Mouse (Mus musculus): Measurements from ENCODE around the gene Macf1. TPM values are rescaled to one million over a fixed set of nuclear protein-coding genes. Genes with fewer than 3 reads are reported as not detected.
"Not testable (repeated sequence)": the region's sequence is repeated elsewhere in the genome, so short reads cannot be mapped to it uniquely, and the experiment has no call there.

Macf1 gene
- total RNA-seq, 2 experiments from 2014 or later = 48.4 to 66.4 TPM

DNA sequence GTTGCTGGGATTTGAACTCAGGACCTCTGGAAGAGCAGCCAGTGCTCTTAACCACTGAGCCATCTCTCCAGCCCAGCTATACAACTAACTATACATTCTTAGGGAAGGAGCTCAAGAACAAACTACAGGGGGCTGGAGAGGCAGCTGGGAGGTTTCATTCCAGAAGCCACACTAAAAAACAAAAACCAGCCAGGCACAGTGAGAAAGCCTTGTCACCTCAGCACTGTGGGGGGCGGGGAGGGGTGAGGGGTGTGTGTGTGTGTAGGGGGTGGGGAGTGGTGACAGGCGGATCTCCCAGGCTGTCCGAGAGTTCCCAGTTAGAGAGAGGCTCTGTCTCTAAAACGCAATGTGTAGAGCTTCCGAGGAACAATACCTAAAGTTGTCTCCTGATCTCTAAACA, 352.8 kb downstream of the Macf1 start:
- Histone ChIP-seq H3K4me3 (no peak overlapping the region), H3K27ac (no peak overlapping the region)
- intact Hi-C loops (cut with DNase I) = no loop called here
- no peak for TF ChIP-seq CTCF (IDR thresholded peaks at IDR 0.05)
- DNase-seq = no peak

DNA sequence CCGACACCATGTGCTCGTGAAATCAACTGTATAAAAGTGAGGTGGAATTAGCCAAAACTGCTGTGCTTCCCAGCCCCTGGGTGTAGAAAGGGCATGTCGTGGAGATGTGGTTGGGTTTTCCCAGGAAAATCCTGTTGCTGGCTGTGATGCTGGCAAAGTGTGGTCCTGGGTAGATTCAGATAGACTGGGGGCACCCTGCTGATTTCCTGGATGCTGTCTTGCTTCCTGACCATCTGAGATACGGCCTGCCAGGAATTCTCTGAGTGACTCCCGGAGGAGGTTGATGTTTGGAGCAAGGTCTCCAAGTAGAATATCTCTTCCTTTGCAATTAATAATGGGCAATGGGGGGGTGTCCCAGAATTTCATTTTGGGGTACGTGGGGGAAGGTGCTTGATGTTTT, 355.2 kb downstream of the Macf1 start:
- Histone ChIP-seq H3K27ac (no peak overlapping the region), H3K4me3 (no peak overlapping the region)
- intact Hi-C loops (cut with DNase I) = no loop called here
- DNase-seq = no peak
- no peak for TF ChIP-seq CTCF (IDR thresholded peaks at IDR 0.05)

DNA sequence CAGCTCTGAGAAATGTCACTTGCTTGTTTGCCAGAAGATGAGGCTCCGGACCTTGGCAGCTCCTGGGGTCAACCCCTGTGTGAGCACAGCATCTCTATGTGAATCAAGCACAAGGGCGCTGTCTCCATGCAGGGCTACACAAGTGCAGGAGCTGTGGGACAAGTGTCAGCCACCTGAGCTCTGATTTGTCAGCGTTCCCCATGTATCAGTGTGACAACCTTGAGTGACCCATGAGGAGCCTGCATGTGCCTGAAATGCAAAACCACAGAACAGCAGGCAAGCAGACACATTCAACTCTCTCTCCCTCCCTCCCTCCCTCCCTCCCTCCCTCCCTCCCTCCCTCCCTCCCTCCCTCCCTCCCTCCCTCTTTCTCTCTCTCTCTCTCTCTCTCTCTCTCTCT, 356.5 kb downstream of the Macf1 start:
- TF ChIP-seq CTCF (IDR thresholded peaks at IDR 0.05) = no peak

DNA sequence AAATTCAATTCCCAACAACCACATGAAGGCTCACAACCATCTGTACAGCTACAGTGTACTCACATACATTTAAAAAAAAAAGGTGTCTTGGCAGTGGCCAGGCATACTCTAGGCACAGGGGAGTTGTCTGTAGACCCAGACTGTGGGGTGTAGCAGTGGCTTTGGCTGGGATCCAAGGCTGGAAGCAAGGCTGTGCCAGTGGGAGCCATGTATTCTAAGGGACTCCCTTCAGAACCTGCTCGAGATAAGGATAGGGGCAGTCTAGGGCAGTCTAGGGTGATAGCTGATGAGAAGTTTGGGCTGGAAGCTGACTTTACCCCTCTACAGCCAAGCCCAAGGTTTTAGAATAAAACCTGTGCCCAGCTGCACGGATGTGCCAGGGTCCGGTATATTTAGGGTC, 358.1 kb downstream of the Macf1 start:
- DNase-seq = no peak
- no peak for TF ChIP-seq CTCF (IDR thresholded peaks at IDR 0.05)
- Histone ChIP-seq H3K27ac (no peak overlapping the region), H3K4me3 (no peak overlapping the region)
- intact Hi-C loops (cut with DNase I) = no loop called here

More for the DNA sequence above, 356.5 kb downstream of the Macf1 start:
- DNase-seq = no peak
- intact Hi-C loops (cut with DNase I) = no loop called here
- Histone ChIP-seq H3K27ac (no peak overlapping the region), H3K4me3 (no peak overlapping the region)

DNA sequence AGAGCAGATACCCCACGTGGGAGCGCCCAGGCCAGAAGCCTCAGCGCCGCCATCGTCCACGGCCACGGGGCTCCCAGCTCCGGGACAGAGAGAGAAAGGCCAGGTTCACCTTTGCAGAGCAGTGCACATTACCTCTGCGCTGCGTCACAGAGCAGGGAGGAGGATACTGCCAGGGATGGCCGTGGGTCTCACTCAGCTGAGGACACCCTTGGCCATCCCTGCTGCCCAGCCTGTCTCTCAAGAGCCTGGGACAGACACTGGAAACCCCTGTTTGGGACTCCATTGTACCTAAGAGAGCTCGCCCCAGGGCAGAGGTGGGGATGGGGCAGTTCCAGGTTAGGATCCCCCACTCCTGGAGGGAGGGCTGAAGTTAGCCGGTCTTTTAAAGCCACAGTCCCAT, 360.6 kb downstream of the Macf1 start, which contains the start of gene Oxct2a:
Gene Oxct2a, minus strand, starts transcription at position 101 of the 400 bp plus-strand sequence.
- DNase-seq = no peak
- intact Hi-C loops (cut with DNase I) = no loop called here
- no peak for TF ChIP-seq CTCF (IDR thresholded peaks at IDR 0.05)
- Histone ChIP-seq H3K27ac (no peak within 1 kb of the TSS), H3K4me3 (peak within 1 kb of the TSS; percentile 46)

DNA sequence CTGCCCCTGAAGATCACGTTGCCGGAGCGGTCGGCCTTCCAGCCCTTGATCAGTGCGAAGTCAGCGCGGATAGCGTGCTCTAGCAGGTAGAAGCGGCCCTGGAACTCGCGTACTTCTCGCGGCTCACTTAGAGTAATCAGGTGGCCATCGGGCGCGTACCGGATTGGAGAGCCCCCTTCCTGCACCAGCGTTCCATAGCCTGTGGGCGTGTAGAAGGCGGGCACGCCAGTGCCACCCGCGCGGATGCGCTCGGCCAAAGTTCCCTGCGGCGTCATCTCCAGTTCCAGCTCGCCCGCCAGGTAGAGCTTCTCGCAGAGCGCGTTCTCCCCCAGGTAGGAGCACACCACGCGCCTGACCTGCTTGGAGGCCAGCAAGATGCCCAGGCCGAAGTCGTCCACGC, 361.2 kb downstream of the Macf1 start:
- H3K4me3 ChIP-seq = peak overlapping the region; percentile 46
- intact Hi-C loops (cut with DNase I); H3K27ac ChIP-seq; DNase-seq: not testable (repeated sequence)

DNA sequence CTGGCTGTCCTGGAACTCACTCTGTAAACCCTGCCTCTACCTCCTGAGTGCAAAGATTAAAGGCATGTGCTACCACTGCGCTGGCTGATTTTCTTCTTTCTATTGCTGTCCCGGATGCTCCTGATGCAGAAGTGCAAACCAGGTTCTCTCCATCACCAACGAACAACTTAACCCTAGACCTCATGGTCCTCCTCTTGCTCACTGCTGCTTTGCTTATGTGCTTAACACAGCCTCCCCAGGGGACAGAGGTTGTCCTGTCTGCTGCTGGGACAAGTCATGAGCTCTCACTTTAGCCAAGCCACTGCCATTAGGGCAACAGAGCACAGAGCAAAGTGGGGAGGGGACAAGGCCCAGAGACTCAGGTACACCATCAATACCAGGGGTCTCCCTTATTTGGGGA, 369.7 kb downstream of the Macf1 start:
- no peak overlapping the region for H3K27ac ChIP-seq
- intact Hi-C loops (cut with DNase I) = no loop called here
- no peak for TF ChIP-seq CTCF (IDR thresholded peaks at IDR 0.05)

DNA sequence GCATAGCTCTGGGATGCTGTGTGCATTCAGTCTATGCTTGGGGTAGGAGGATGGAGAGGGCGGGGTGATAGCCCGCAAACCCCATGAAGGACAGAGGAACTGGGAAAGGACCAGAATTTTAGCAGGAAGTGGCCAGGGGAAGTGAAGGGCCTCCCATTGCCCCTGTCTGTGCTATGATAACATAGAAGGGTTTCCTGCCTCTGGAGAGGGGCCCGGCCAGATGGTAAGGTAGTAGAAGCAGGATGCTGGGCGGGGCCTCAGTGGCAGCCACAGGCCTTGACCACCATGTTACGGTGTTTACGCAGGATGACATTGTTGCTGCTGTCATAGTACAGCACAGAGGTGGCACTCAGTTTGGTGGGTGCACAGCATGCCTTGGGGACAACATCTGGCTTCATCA, 371.1 kb downstream of the Macf1 start:
- TF ChIP-seq CTCF (IDR thresholded peaks at IDR 0.05) = no peak
- Histone ChIP-seq H3K27ac (no peak overlapping the region), H3K4me3 (no peak overlapping the region)
- DNase-seq = no peak
- intact Hi-C loops (cut with DNase I) = no loop called here

More for the DNA sequence above, 369.7 kb downstream of the Macf1 start:
- DNase-seq = no peak
- no peak overlapping the region for H3K4me3 ChIP-seq

DNA sequence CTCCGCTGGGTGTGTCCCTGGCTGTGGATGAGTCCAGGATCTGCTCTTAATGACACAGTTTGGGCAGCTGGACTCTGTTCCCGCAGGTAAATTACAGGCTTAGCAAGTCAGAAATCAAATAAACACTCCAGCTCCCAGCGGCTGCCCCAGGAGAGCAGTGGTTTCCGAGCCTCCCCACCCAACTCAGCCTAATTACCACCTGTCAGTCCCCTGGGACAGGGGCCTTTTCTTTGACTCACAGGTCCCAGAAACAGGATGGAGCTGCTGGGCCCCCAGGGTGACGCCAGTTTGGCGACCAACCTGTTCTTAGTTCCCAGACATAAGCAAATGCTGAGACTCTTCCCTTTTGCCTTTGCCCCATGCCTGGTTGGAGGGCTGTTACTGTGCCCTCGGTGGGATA, 372.3 kb downstream of the Macf1 start:
- no peak for DNase-seq
- intact Hi-C loops (cut with DNase I) = no loop called here
- Histone ChIP-seq H3K4me3 (no peak overlapping the region), H3K27ac (no peak overlapping the region)
- TF ChIP-seq CTCF (IDR thresholded peaks at IDR 0.05) = no peak

DNA sequence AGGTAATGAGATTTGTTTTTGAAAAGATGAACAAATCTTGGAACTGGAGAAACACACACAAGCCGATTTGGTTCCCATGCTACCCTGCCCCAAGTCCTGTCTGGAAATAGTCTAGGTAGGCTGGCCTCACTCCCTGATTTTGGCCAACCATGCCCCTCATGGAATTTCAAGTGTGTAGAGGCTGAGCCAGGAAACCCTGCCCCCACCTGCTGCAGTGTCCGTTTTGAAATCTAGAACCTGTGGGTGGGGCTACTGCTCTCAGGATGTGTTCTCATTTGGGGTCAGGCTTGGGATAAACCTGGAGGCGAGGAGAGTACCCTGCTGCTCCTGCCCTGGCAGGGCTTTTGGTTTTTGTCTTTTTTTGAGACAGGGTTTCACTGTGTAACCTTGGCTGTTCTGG, 375.9 kb downstream of the Macf1 start:
- intact Hi-C loops (cut with DNase I) = loop anchor here (5.0 kb wide), 2 partner anchors 39 to 84 kb away; no protein-coding TSS in a partner anchor
- no peak for TF ChIP-seq CTCF (IDR thresholded peaks at IDR 0.05)
- Histone ChIP-seq H3K4me3 (no peak overlapping the region), H3K27ac (peak overlapping the region; percentile 77)
- peak; percentile 74 for DNase-seq

DNA sequence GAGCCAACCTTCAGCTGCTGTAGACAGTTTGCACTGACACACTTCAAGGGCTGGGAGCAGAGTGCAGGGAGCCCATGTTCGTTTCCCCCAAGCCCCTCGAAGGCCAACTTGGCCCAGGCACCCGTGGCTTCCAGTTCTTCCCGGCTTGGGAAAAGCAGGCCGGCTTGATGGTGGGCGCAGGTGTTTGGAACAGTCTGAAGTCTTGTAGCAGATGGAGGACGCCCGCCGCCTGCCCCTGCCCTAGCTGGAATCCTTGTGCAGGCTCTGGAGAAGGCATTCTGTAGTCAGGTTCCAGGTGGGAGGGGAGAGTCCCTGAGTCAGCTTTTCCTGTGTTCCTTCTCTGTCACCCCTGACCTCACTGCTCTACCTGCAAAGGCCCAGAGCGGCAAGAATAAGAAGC, 377.2 kb downstream of the Macf1 start:
- Histone ChIP-seq H3K27ac (peak overlapping the region; percentile 77; the same call in 1 of the 2 replicates), H3K4me3 (no peak overlapping the region)
- TF ChIP-seq CTCF (IDR thresholded peaks at IDR 0.05) = no peak
- intact Hi-C loops (cut with DNase I) = loop anchor here (1.0 to 5.0 kb wide), 3 partner anchors 40 to 222 kb away; no protein-coding TSS in a partner anchor
- no peak for DNase-seq

DNA sequence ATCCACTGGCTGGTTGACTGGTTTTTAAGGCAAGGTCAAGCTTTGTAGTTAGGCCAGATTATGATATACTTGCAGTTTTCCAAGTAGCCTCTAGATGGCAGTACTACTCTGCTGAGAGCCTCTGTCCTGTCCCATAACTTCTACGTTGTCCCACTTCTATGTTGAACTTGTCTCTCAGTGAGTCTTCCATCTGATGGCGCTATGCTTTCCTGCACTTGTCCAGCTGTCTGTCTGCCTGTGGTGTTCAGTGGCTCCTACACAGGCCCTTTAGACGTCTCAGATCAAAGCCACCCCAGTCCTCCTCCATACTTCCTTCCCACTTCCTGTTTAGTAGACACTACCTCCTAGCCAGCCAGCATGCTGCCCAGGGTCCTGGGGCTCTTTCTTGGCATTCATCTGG, 378.4 kb downstream of the Macf1 start:
- Histone ChIP-seq H3K4me3 (no peak overlapping the region), H3K27ac (peak overlapping the region; percentile 53)
- DNase-seq = no peak
- intact Hi-C loops (cut with DNase I) = loop anchor here (1.0 to 5.0 kb wide), 3 partner anchors 42 to 224 kb away; no protein-coding TSS in a partner anchor
- TF ChIP-seq CTCF (IDR thresholded peaks at IDR 0.05) = peak; percentile 88

Small RNA genes lying within 50 kb of the gene (microRNA-seq; reads per million reads assigned to microRNA genes)
- not detected for gene Mir6398

Other genes with a start within 250 kb of the Macf1 start
- gene Ndufs5, start 33.8 kb upstream of the Macf1 start, total RNA-seq (2021) = 100 to 1,000 TPM; 242 to 305 TPM
- 10 to 100 TPM; 24.1 to 24.5 TPM for gene Akirin1, start 66.0 kb upstream of the Macf1 start, total RNA-seq (2021)
- not detected for gene Rhbdl2, start 103.5 kb upstream of the Macf1 start, total RNA-seq (2021)
- not detected for gene 4933427I04Rik, start 175.3 kb upstream of the Macf1 start, total RNA-seq (2021)
- gene Mycbp, start 220.5 kb upstream of the Macf1 start, total RNA-seq (2021) = 10 to 100 TPM; 18.3 to 19.5 TPM
- gene Rragc, start 233.1 kb upstream of the Macf1 start, total RNA-seq (2021) = 10 to 100 TPM; 20.0 to 23.3 TPM
- gene 4930535I16Rik, start 233.7 kb upstream of the Macf1 start, total RNA-seq (2021) = not detected

All from gastrocnemius, adult 2 months (tissue).